Mouse (Mus musculus) hindbrain, embryonic 12.5 days (tissue): ENCODE measurements around the gene Napb. TPM values are rescaled to one million over a fixed set of nuclear protein-coding genes. Genes with fewer than 3 reads are reported as not detected.

Experiments
- polyA plus RNA-seq: library from polyadenylated mRNA; unstranded; fragments of >200 nt; fragmentation: Nextera tagmentation; extraction: Ambion mirVana; gene quantifications from 2 replicates; pipeline ENCODE4 v1.2.1, GENCODE M21; 2016

The Napb gene
- polyA plus RNA-seq, 1 experiment from 2014 or later, result 25.6 TPM

Other genes starting within 250 kb of the Napb start
- 70.5 and 72.4 TPM in 2 replicates for gene Nxt1, start 59.9 kb downstream of the Napb start, polyA plus RNA-seq
- 21.4 and 22.5 TPM in 2 replicates for gene Gzf1, start 51.4 kb downstream of the Napb start, polyA plus RNA-seq
- gene Cstl1, start 17.9 kb upstream of the Napb start, polyA plus RNA-seq, result not detected in 2 replicates
- gene Cst11, start 39.0 kb upstream of the Napb start, polyA plus RNA-seq, result not detected in 2 replicates
- not detected in 2 replicates for gene 8030411F24Rik, start 49.5 kb upstream of the Napb start, polyA plus RNA-seq
- gene Cst12, start 56.9 kb upstream of the Napb start, polyA plus RNA-seq, result not detected in 2 replicates
- gene Cst8, start 66.3 kb upstream of the Napb start, polyA plus RNA-seq, result not detected in 2 replicates
- not detected in 2 replicates for gene Cst13, start 87.6 kb upstream of the Napb start, polyA plus RNA-seq
- not detected in 2 replicates for gene Cst9, start 102.7 kb upstream of the Napb start, polyA plus RNA-seq
- not detected in 2 replicates for gene 9230104L09Rik, start 132.6 kb upstream of the Napb start, polyA plus RNA-seq
- 339 and 373 TPM in 2 replicates for gene Cst3, start 143.2 kb upstream of the Napb start, polyA plus RNA-seq